Mouse (Mus musculus): ENCODE data around the gene Gm10382. TPM values are rescaled to one million over a fixed set of nuclear protein-coding genes. Genes with fewer than 3 reads are reported as not detected.
"Not testable (repeated sequence)": the region's sequence is repeated elsewhere in the genome, so short reads cannot be mapped to it uniquely, and the experiment has no call there.

Gm10382 gene
- polyA plus RNA-seq, 1 experiment from 2014 or later: 0.36 TPM

DNA sequence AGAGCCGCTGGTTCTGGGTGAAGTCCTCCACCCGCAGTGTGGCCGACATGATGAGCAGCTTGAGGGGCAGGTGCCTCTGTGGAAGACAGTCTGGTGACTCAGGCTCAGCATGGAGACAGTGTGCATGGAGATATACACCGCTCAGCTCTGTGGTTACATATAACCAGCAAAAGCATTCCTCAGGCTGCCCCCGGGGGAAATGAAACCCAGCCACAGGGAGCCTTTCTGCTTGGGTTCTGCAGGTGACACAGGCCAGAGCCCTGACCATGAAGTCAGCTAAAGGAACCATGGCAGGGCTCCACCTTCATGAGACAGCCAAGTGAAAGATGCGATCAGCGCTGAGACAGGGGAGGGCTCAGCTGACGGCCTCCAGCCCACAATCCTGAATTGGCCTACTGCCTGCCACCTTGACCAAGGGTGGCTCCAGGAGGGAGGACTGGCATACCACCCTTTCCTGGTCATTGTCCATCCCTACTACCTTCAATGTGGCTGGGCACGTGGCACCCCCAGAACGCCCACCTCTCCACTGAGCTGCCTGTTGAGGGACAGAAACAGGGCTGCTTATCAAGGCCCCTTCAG, 36.7 kb downstream of the Gm10382 start:
- ATAC-seq (ENCODE audit: low read depth): no peak
- Histone ChIP-seq H3K9ac (ENCODE audit: low read length) (no peak overlapping the region), H3K9me3 (ENCODE audit: control insufficient read depth, low read length) (no peaks in the 10 kb centered on the region), H3K4me3 (ENCODE audit: low read length) (no peak overlapping the region), H3K36me3 (ENCODE audit: control insufficient read depth, insufficient read depth, low read length) (peaks cover 57% of the 10 kb centered on the region), H3K27ac (ENCODE audit: low read length) (no peak overlapping the region), H3K4me1 (replicated peaks; ENCODE audit: control insufficient read depth, insufficient read depth, low read length) (no peaks in the 10 kb centered on the region), H3K27me3 (ENCODE audit: control insufficient read depth, insufficient read depth, low read depth, low read length) (no peaks in the 10 kb centered on the region), H3K4me2 (ENCODE audit: low read depth, low read length) (no peak overlapping the region)
- 87% methylated on average over 10 of the region's 10 CpGs for WGBS

DNA sequence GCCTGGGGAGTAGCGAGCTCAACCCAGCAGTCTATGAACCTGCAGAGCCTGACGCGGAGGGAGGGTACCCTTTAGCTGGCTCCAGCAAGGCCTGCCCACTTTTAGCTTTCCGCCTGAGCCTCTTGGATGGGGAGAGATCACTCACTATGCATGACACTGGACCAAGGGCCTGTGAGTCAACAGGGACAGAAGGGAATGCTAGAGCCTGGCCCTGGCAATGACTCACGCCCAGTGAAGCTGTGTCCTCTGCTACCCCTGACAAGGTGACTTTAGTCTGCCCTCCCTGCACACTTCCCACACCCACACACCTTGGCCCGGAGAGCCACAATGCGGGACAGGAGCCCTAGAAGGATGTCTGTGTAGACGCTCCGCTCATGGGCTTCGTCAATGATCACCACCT, 37.2 kb downstream of the Gm10382 start:
- 89% methylated on average over 10 of the region's 10 CpGs for WGBS
- ATAC-seq (ENCODE audit: low read depth): no peak
- no peak overlapping the region for H3K4me3 ChIP-seq (ENCODE audit: low read length)
- no peaks in the 10 kb centered on the region for H3K4me1 ChIP-seq (replicated peaks; ENCODE audit: control insufficient read depth, insufficient read depth, low read length)
- H3K27me3 ChIP-seq (ENCODE audit: control insufficient read depth, insufficient read depth, low read depth, low read length): no peaks in the 10 kb centered on the region
- no peaks in the 10 kb centered on the region for H3K9me3 ChIP-seq (ENCODE audit: control insufficient read depth, low read length)
- no peak overlapping the region for H3K27ac ChIP-seq (ENCODE audit: low read length)
- no peak overlapping the region for H3K9ac ChIP-seq (ENCODE audit: low read length)
- H3K4me2 ChIP-seq (ENCODE audit: low read depth, low read length): no peak overlapping the region
- H3K36me3 ChIP-seq (ENCODE audit: control insufficient read depth, insufficient read depth, low read length): peaks cover 62% of the 10 kb centered on the region

DNA sequence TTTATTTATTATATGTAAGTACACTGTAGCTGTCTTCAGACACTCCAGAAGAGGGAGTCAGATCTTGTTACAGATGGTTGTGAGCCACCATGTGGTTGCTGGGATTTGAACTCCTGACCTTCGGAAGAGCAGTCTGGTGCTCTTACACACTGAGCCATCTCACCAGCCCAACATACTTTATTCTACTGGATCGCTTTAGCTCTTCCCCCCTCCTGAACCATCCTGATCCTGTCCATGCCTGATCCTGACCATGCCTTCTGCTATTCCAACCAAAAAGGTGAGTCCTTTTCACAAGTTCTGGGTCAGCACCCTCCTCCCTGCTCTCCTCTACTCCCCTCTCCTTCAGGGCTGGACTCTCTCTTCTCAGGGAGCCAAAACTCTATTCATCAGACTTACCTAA, 43.2 kb downstream of the Gm10382 start:
- not testable (repeated sequence) for H3K27ac ChIP-seq (ENCODE audit: low read length); ATAC-seq (ENCODE audit: low read depth); H3K4me3 ChIP-seq (ENCODE audit: low read length); H3K27me3 ChIP-seq (ENCODE audit: control insufficient read depth, insufficient read depth, low read depth, low read length); H3K4me2 ChIP-seq (ENCODE audit: low read depth, low read length); H3K4me1 ChIP-seq (replicated peaks; ENCODE audit: control insufficient read depth, insufficient read depth, low read length); H3K9me3 ChIP-seq (ENCODE audit: control insufficient read depth, low read length); H3K9ac ChIP-seq (ENCODE audit: low read length)
- WGBS: 96% methylated on average over 2 of the region's 2 CpGs
- H3K36me3 ChIP-seq (ENCODE audit: control insufficient read depth, insufficient read depth, low read length): peaks cover 23% of the 10 kb centered on the region

DNA sequence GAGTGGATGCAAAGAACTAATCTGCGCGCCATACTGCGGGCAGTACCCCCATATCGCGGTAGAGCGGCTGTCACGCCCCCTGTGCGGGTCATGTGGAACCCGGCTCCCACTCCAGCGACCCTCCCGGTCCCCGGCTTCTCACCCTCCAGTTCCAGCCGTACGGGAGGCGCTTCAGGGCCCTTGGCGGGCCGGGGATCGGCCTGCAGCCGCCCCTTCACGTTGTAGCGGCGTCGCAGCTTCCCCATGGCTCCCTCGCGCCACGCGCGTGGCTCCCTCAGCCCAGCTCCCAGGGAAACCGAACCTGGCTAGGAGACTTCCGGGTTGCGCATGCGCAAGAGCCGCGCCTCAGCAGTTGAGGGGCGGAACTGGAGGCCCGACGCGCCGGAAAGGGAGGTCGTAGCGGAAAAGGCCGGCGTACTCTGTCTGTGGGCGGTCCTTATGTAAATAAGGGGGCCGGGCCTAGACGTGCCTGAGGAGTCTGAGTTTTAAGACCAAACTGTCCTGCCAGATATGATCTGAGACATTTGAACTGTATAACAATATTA, 44.7 kb downstream of the Gm10382 start, which contains the start of gene Dhx37:
Gene Dhx37, minus strand, starts transcription at position 329 of the 545 bp plus-strand sequence.
- H3K27ac ChIP-seq (ENCODE audit: low read length): peak within 1 kb of the TSS; percentile 61
- peaks cover 7% of the 10 kb centered on the region for H3K4me1 ChIP-seq (replicated peaks; ENCODE audit: control insufficient read depth, insufficient read depth, low read length)
- ATAC-seq (ENCODE audit: low read depth): peak; percentile 98
- H3K27me3 ChIP-seq (ENCODE audit: control insufficient read depth, insufficient read depth, low read depth, low read length): no peaks in the 10 kb centered on the region
- peak within 1 kb of the TSS; percentile 96 for H3K4me2 ChIP-seq (ENCODE audit: low read depth, low read length)
- H3K4me3 ChIP-seq (ENCODE audit: low read length): peak within 1 kb of the TSS; percentile 97
- H3K9me3 ChIP-seq (ENCODE audit: control insufficient read depth, low read length): no peaks in the 10 kb centered on the region
- peak within 1 kb of the TSS; percentile 99 for H3K9ac ChIP-seq (ENCODE audit: low read length)
- peaks cover 22% of the 10 kb centered on the region for H3K36me3 ChIP-seq (ENCODE audit: control insufficient read depth, insufficient read depth, low read length)
- WGBS: under 1% methylated on average over 46 of the region's 46 CpGs

DNA sequence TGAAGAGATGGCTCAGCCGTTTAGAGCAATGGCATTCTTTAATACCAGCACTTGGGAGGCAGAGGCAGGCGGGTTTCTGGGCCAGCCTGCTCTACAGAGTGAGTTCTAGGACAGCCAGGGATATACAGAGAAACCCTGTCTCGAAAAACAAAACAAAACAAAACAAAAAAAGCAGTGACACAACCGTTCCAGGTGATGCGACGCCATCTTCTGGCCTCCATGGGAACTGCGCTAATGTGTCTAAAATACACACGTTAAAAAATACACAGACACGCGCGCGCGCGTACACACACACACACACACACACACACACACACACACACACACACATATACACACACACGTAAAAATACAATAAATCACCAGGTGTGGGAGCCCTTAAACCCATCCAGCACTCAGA, 45.2 kb downstream of the Gm10382 start:
- not testable (repeated sequence) for H3K9me3 ChIP-seq (ENCODE audit: control insufficient read depth, low read length); H3K27ac ChIP-seq (ENCODE audit: low read length); H3K9ac ChIP-seq (ENCODE audit: low read length); H3K4me1 ChIP-seq (replicated peaks; ENCODE audit: control insufficient read depth, insufficient read depth, low read length); H3K27me3 ChIP-seq (ENCODE audit: control insufficient read depth, insufficient read depth, low read depth, low read length); ATAC-seq (ENCODE audit: low read depth)
- WGBS: 56% methylated on average over 15 of the region's 15 CpGs
- Histone ChIP-seq H3K4me2 (ENCODE audit: low read depth, low read length) (peak overlapping the region; percentile 96), H3K36me3 (ENCODE audit: control insufficient read depth, insufficient read depth, low read length) (peaks cover 18% of the 10 kb centered on the region), H3K4me3 (ENCODE audit: low read length) (peak overlapping the region; percentile 97)

Other genes starting within 250 kb of the Gm10382 start
- gene Ncor2, start 210.1 kb upstream of the Gm10382 start, polyA plus RNA-seq (2015; fragmentation: Nextera tagmentation; extraction: Ambion mirVana): 20.3 and 27.3 TPM in 2 replicates
- 65.9 and 66.6 TPM in 2 replicates for gene Scarb1, start 48.2 kb upstream of the Gm10382 start, polyA plus RNA-seq (2015; fragmentation: Nextera tagmentation; extraction: Ambion mirVana)
- gene Ubc, start 880 bp downstream of the Gm10382 start, polyA plus RNA-seq (2015; fragmentation: Nextera tagmentation; extraction: Ambion mirVana): 1,152 and 1,205 TPM in 2 replicates
- 10.1 and 10.6 TPM in 2 replicates for gene Dhx37, start 44.8 kb downstream of the Gm10382 start, polyA plus RNA-seq (2015; fragmentation: Nextera tagmentation; extraction: Ambion mirVana)
- 29.1 and 31.9 TPM in 2 replicates for gene Bri3bp, start 52.2 kb downstream of the Gm10382 start, polyA plus RNA-seq (2015; fragmentation: Nextera tagmentation; extraction: Ambion mirVana)
- gene Aacs, start 86.5 kb downstream of the Gm10382 start, polyA plus RNA-seq (2015; fragmentation: Nextera tagmentation; extraction: Ambion mirVana): 31.2 and 31.8 TPM in 2 replicates
- not detected in 2 replicates for gene Tmem132b, start 142.5 kb downstream of the Gm10382 start, polyA plus RNA-seq (2015; fragmentation: Nextera tagmentation; extraction: Ambion mirVana)